Mouse (Mus musculus): ENCODE results near the gene Sprtn.

DNA sequence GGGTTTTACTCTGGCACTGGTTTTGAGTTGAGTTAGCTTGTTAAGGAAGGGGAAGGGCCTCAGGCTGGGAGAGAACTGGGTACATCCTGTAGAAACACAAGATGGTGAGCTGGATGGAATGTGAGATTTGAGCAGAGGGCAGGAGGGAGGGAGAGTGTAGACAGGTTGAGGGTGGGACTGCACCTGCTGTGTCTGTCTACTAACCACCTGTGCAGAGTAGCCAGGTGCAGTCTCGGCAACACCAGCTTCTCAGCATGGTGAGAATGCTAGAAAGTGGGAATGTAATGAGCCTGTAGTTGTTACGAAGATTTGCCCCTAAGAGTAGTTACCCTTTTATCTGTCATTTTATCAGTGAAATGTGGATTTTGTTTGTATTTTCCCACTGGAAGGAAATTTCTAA is 7.8 kb downstream of the Sprtn start:
- TF ChIP-seq HCFC1 (IDR thresholded peaks at IDR 0.05; ENCODE audit: borderline replicate concordance, insufficient read depth, low read length) (no peak), CHD2 (IDR thresholded peaks at IDR 0.05; ENCODE audit: low read depth, low read length) (no peak), MAFK (IDR thresholded peaks at IDR 0.05; ENCODE audit: insufficient read depth, low read depth, low read length) (no peak), ZC3H11A (IDR thresholded peaks at IDR 0.05; ENCODE audit: borderline replicate concordance, low read depth, low read length) (no peak), ZNF384 (IDR thresholded peaks at IDR 0.05; ENCODE audit: low read depth, low read length) (no peak)

Measured in ES-E14 (cell line).